Mouse (Mus musculus) gonadal fat pad, adult 2 months (tissue): ENCODE results near the gene Gstp2. TPM values are rescaled to one million over a fixed set of nuclear protein-coding genes. Genes with fewer than 3 reads are reported as not detected.

Experiments used
- DNase-seq: peaks from one replicate; pipeline ENCODE4 v3.0.0-alpha.2; 2012; ENCODE audit warnings: low read depth
- polyA plus RNA-seq: library from polyadenylated mRNA; depleted of rRNA; stranded (reverse); fragments of >200 nt; gene quantifications from 2 replicates; pipeline ENCODE4 v1.2.3, GENCODE M21; 2012; rRNA removed

Gene Gstp2
- 14.7 and 39.9 TPM in 2 replicates for polyA plus RNA-seq

DNA sequence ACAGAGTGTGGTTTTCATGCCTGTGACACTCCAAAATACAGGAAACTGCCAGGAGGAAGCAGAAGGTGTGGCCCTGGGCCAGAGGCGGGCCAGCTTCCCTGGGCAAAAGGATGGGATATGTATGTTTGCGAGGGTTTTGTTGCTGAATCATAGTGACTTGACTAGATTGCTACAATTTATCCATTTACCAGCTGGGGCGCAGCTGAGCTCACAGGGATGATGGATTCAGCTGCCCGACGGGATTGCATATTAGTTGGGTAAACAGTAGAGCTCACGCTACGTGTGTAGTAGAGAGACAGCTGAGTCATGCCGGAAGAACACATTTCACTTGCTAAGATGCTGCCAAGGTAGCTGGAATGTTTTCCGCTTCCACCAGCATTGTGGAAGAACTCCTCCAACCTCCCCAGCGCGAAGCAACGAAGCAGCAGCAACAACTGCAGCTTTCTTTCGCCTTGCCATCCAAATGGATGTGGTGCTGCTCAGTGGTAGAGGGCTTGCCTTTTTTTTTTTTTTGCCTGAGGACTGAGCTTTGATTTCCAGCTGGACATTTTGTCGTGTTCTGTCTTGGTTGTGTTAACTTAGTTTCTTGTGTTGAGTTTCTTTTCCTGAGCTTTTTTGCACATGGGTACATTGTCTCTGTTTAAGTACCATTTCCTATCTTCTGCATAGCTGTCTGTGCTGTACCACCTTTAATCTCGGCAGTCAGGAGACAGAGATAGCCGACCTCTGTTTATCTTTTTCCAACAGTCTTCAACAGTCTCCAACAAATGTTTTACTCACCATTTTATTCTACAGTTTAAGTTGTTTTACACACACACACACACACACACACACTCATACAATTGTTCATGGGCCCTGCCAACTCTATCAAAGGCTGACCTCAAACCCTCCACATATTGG lies at the start of gene Gstp2:
Gene Gstp2 (minus strand): TSS at position 58 of the 900 bp plus-strand sequence.
- peak; percentile 76 for DNase-seq

GRCm38 (mm10) chr19:4094774-4095303 lies 49.0 kb upstream of the Gstp2 start:
- no peak for DNase-seq

DNA sequence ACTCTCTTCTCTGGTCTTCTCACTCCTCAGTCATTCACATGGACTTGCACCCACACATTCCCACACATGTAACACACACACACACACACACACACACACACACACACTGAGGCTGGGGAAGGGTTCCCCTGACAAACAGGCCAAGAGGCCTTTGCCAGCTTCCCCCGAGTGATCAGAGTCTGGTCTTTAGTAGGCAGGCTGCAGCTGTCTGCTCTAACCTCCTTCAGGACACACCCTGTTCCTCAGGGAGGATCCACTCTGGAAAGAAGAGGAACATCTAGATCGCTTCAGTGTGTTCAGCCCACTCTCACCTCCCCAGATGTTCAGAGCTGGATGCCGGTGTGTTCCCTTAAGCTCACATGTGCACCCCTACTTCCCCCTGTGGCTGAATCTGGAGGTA lies 48.5 kb upstream of the Gstp2 start:
- DNase-seq = no peak

DNA sequence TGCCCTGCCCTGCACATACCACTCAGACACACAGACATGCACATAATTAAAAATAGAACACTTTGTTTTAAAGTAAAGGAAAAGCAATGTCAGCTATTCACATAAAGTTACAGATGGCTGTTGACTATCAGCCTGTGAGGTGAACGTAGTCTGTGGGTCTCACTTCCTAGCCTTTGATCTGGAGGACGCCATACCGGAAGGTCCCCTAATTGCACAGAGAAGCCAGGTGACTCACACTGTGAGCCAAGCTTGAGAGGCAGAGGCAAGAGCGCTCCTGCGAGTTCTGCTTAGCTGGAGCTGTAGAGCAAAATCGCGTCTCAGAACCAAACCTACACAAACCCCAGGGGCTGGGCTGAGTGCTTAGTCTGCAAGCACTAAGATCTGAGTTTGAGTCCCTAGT lies 47.9 kb upstream of the Gstp2 start:
- DNase-seq = no peak

DNA sequence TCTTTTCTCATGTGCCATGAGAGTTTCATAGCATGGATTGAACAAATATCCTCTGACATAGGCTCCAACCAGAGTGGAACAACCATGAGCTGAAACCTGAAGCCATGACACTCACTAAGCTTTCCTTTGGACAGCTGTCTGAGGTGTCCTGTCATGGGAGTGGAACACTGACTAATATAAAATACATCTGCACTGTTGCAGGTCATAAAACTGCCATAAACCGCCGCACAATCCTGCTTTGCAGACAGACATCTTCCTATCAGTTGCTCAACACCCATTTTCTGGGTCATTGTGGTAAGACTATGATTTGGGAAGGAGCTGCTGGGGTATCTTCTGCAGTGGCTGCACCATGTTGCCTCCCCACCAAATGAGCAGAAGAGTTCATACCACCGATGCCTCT lies 46.9 kb upstream of the Gstp2 start:
- DNase-seq = no peak

GRCm38 (mm10) chr19:4091383-4091782 lies 45.6 kb upstream of the Gstp2 start:
- no peak for DNase-seq

DNA sequence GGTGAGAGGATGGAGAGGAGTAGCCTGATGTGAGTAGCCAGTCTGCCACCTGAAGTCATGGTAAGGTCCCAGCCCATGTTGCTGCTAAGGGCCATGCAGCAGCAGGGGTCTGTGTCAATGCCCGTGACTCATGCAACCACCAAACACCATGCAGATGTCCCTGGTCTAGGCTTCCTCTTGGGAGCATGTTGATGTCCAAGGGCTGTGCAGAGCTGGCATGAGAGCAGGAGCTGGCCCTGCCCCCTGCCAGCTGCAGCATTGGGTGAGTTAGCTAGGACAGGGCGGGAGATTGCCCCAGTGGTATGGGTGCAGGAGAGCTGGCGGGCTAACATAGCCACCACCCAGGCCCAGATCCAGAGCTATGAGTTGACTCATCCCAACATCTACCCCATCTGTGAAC lies 44.6 kb upstream of the Gstp2 start:
- DNase-seq = no peak

- DNase-seq = no peak
Observed at GRCm38 (mm10) chr19:4089128-4089527, 43.3 kb upstream of the Gstp2 start.

GRCm38 (mm10) chr19:4088146-4088545 lies 42.3 kb upstream of the Gstp2 start:
- DNase-seq = no peak

DNA sequence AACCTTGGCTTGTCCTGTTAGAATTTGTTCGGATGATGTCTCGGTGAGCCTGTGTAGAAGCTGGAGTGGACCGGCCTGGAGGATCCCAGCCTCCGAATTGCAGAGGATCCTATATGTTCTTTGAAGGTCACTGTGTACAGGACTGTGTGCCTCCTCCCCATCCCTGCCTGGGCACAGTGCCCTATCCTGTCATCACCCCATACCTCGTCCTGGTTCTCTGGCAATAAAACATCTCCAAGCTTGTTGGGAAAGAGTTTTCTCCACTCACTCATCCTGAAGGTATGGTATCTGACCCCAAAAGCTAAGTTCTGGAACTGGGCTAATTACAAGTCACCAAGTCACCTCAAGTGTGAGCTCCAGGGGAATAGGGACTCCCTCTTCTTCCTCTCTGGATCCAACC lies 41.3 kb upstream of the Gstp2 start:
- DNase-seq = no peak

- DNase-seq = no peak
Observed at GRCm38 (mm10) chr19:4086156-4086555, 40.3 kb upstream of the Gstp2 start.

DNA sequence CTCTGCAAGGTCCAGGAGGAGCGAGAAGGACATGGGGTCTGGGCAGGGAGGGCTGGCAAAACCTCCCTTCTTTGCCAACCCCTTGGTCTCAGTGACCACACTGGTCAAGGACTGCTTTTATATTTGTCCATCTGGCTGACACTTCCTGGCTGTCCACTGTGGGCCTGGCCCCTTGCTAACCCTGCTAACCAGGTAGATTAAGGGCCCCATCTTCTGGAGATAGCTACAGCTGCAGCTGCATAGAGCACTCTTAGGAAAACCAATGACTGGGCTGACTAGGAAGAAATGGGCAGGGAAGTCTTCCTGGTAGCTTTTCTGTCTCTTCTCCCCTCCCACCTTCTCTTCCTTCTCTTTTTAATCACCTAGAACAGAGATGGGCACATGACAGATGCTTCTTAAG lies 39.2 kb upstream of the Gstp2 start:
- no peak for DNase-seq

DNA sequence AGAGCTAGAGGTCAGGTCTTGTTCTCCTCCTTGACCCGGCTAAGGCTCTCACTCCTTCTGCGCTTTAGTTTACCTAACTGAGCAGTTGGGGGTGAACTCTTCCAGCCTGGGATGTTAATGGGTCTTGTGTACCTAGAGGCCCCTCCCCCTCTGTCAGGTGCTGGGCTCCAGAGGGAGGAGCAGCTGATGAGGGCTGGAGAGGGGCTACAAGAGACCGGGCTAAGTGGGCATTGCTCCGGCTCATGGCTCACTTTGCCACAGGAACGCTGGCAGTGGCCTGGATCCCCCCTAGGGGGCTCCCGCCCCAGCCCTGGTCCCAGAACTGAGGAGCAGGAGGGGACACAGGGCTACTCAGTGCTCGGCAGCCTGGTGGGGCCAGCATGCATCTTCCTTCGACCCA lies 38.0 kb upstream of the Gstp2 start:
- DNase-seq = no peak

- DNase-seq = no peak
Observed at GRCm38 (mm10) chr19:4083316-4083715, 37.5 kb upstream of the Gstp2 start.

DNA sequence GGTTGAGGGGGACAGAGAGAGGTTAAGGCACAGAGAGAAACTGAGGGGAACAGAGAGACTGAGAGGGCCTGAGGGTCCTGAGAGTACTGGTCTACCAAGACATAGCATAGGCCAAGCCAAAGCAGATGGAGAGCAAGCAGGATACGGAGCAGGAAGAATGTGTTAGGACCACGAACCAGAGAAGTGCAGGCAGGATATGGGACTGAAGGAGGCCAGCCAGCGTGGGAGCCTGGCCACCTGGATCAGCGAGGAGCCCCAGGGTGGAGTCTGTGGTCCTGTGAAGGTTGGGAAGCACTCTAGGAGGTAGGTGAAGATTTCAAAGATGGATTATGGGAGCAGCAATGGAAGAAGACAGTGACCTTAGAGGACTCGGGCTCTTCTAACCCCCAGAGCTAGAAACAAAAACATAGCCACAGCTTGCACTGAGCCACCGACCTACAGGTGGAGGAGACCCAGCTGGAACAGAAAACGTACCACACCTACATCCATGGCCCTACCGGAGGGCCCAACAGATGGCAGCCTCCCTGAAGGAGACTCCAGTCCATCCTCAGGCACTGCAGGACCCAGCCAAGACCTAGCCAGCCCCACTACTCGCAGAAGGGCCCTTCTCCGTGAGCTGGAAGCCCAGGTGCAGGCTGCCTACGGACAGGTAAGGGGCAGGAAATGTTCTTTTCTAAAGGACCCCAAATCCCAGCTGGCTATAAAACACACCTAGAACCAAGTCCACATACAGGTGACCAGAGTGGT lies 36.6 kb upstream of the Gstp2 start:
- no peak for DNase-seq

- no peak for DNase-seq
Observed at GRCm38 (mm10) chr19:4081394-4081793, 35.6 kb upstream of the Gstp2 start, which contains the start of gene Cabp2. TSS of gene Cabp2 (plus strand) at chr19:4081578.

GRCm38 (mm10) chr19:4080511-4081009 lies 34.7 kb upstream of the Gstp2 start:
- no peak for DNase-seq

- no peak for DNase-seq
Observed at GRCm38 (mm10) chr19:4079594-4079993, 33.8 kb upstream of the Gstp2 start.

DNA sequence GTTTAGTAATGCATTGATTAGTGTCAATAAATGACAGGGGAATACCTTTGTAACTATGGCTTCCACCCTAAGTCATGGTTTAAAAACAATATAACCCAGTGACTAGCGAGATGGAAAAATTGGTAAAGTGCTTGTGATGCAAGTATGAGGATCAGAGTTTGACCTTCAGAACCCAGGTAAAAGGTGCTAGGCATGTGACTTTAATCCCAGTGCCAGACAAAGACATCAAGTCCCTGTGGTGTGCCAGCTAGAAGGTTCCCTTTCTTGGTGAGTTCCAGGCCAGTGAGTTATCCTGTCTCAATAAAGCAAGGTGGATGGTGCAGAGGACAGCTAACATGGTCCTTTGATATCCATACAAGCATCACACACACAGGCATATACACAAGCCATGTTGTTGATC lies 29.7 kb upstream of the Gstp2 start:
- no peak for DNase-seq

- no peak for DNase-seq
Observed at GRCm38 (mm10) chr19:4072706-4073424, 27.0 kb upstream of the Gstp2 start.

DNA sequence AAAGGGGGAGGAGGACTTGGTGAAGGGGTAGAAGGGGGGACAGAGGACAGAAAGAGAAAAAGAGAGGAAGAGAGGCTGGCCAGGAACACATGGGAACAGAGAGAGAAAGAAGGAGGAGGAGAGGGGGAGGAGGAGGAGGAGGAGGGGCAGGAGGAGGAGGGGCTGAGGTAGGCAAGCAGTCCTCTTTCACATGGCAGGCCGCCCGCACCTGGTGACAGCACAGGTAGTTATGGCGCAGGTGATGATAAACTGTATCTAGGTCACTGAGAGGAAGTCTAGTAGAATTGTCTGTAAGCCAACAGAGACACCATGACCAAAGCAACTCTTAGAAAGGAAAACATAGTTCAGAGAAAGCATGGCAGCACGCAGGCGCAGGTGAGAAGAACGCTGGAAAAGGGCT lies 25.6 kb upstream of the Gstp2 start:
- no peak for DNase-seq

- DNase-seq = no peak
Observed at GRCm38 (mm10) chr19:4070756-4071155, 24.9 kb upstream of the Gstp2 start.
